Mouse (Mus musculus) gastrocnemius, postnatal 4 days (tissue): ENCODE results near the gene Cdx2. TPM values are rescaled to one million over a fixed set of nuclear protein-coding genes. Genes with fewer than 3 reads are reported as not detected.

Experiments used
- DNase-seq, 2 experiments: peaks; one replicate each; pipeline ENCODE4 v3.0.0; 2021 to 2022; ENCODE audit warnings: low spot score in 2 of 2, mixed read lengths in 2 of 2
- microRNA-seq: library from miRNA; unstranded; fragments of <30 nt; microRNA quantifications from one replicate; pipeline ENCODE4 v1.2.0, GENCODE M21; 2021
- total RNA-seq, 2 experiments: library from RNA; stranded (reverse); gene quantifications; 2 replicates each; pipeline ENCODE4 v1.2.3; 2021

The Cdx2 gene
- total RNA-seq, 2 experiments from 2014 or later: not detected

DNA sequence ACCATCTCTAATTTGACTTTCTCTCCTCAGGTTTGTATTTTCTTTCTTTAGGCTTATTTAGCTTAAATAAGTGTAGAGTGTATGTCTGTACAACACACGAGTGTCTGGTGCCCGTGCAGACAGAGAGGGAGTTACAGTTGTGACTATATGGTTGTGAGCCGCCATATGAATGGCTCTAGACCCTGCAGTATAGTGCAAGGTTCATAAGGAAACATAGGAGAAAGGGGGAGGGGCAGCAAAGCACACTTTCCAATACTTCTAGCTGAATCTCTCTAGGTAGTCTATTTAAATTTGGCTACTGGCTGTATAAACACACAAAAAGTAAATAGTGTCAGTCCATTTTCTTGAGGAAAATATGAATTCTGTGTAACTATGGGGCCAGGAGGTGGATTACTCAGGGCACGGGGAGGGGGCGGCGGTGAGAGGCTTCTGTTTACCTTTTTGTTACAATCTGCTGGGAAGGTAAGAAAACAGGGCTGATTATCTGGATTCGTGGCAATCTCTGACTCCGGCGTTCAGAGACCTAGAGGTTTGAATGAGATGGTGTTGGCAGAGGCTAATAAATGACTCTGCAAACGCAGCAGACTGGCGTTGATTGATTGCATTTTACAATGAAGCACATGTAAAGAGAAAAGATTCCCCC lies 45.0 kb downstream of the Cdx2 start:
- DNase-seq: no peak

DNA sequence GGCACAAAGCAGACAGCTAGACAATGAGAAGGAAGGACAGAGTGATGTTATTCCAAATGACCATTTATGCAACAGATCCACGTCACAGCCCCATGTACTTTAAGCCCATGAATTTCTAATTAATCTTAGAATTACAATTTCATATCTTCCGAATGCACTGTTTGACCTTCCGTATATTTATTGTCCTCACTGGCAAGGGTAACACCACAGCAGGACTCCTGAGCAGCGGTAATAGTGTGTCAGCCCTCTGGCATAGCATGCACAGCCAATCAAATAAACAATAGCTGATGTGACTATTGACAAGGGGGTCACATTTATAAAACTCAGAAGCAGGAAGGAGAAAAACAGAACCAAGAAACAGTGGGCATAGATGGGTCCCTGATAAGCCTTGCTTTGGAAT lies 46.3 kb downstream of the Cdx2 start:
- DNase-seq: no peak

DNA sequence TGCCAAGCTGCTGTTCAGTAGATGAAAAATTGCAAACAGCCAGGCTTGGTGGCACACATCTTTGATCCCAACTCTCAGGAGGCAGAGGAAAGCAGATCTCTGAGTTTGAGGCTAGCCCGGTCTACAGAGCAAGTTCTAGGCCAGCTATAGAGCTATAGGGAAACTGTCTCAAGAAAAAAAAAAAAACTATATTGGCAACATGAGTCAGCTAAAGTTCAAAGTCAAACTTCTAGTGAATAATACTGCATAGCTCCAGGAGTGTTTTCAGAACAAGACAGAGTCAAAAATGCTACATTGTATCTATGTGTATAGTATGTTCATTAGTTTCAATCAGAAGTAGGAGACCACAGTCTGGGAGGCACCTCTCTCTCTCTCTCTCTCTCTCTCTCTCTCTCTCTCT lies 46.9 kb downstream of the Cdx2 start:
- no peak for DNase-seq

Small RNA genes lying within 50 kb of the gene (microRNA-seq; reads per million reads assigned to microRNA genes)
- not detected for gene Mir7k

Other genes with a start within 250 kb of the Cdx2 start
- 1 to 10 TPM; 8.2 to 8.7 TPM for gene Lnx2, start 230.7 kb downstream of the Cdx2 start, total RNA-seq
- gene Polr1d, start 230.2 kb downstream of the Cdx2 start, total RNA-seq: 100 to 1,000 TPM; 105 TPM
- not detected for gene Gsx1, start 118.6 kb downstream of the Cdx2 start, total RNA-seq
- not detected for gene Pdx1, start 37.3 kb downstream of the Cdx2 start, total RNA-seq
- gene Urad, start 15.2 kb upstream of the Cdx2 start, total RNA-seq: not detected
- not detected for gene Flt3, start 93.2 kb upstream of the Cdx2 start, total RNA-seq
- 10 to 100 TPM; 57.5 to 78.1 TPM for gene Pan3, start 122.9 kb upstream of the Cdx2 start, total RNA-seq